Mouse (Mus musculus) liver, postnatal 0 days (tissue): ENCODE results near the gene Taar4. TPM values are rescaled to one million over a fixed set of nuclear protein-coding genes. Genes with fewer than 3 reads are reported as not detected.

Source experiments
- ATAC-seq: fragments of 200-750 bp; cut with Nextera tagmentation; 2 replicates; pipeline ENCODE4 v1.8.0; 2017; ENCODE audit warnings: mild to moderate bottlenecking, moderate library complexity
- DNase-seq: peaks from one replicate; pipeline ENCODE4 v3.0.0-alpha.2; 2016
- H3K27ac ChIP-seq: fragments of 300-500 bp; sonication (generic); 2 replicates; pipeline ENCODE4 v1.5.1; 2014; ENCODE audit warnings: antibody characterized with exemption, moderate library complexity, mild to moderate bottlenecking, low read depth
- H3K27me3 ChIP-seq: fragments of 300-500 bp; sonication (generic); 2 replicates; pipeline ENCODE4 v1.6.1; 2014; ENCODE audit warnings: low read length, control low read depth, mixed read lengths; ENCODE audit not compliant: insufficient read depth
- H3K36me3 ChIP-seq: fragments of 300-500 bp; sonication (generic); replicated peaks from 2 replicates; pipeline ENCODE4 v1.6.1; 2014; ENCODE audit warnings: mild to moderate bottlenecking, control low read depth, low read length, moderate library complexity, mixed read lengths; ENCODE audit not compliant: insufficient read depth
- H3K4me1 ChIP-seq: fragments of 300-500 bp; sonication (generic); 2 replicates; pipeline ENCODE4 v1.6.1; 2014; ENCODE audit warnings: antibody characterized with exemption, mild to moderate bottlenecking, control low read depth; ENCODE audit not compliant: insufficient read depth
- H3K4me2 ChIP-seq: fragments of 300-500 bp; sonication (generic); 2 replicates; pipeline ENCODE4 v1.6.1; 2014; ENCODE audit warnings: low read depth, mild to moderate bottlenecking, low read length, moderate library complexity, mixed read lengths
- H3K4me3 ChIP-seq: fragments of 300-500 bp; sonication (generic); 2 replicates; pipeline ENCODE4 v1.5.1; 2014; ENCODE audit warnings: low read depth, low read length
- H3K9ac ChIP-seq: fragments of 300-500 bp; sonication (generic); replicated peaks from 2 replicates; pipeline ENCODE4 v1.6.1; 2014; ENCODE audit warnings: mild to moderate bottlenecking, moderate library complexity
- H3K9me3 ChIP-seq: fragments of 300-500 bp; sonication (generic); 2 replicates; pipeline ENCODE4 v1.6.1; 2016; ENCODE audit warnings: mild to moderate bottlenecking, control low read depth, low read length, mixed read lengths
- CTCF ChIP-seq: sonication (generic); IDR thresholded peaks from 2 replicates; pipeline ENCODE4 v1.5.1; 2016; ENCODE audit warnings: antibody characterized with exemption, low read depth
- EP300 ChIP-seq: IDR thresholded peaks from 2 replicates; pipeline ENCODE4 v1.6.1; 2016; ENCODE audit warnings: antibody characterized with exemption, low read depth, mild to moderate bottlenecking
- WGBS: fragments of 180-500 bp; shearing (Covaris S2); extraction: QIAGEN DNeasy Blood & Tissue Kit; methylation state at CpG from one replicate; pipeline ENCODE4 v1.1.7; 2014; ENCODE audit not compliant: insufficient replicate concordance; 5-methylcytosine and 5-hydroxymethylcytosine counted together
- polyA plus RNA-seq: library from polyadenylated mRNA; unstranded; fragments of >200 nt; fragmentation: Nextera tagmentation; extraction: Ambion mirVana; gene quantifications from 2 replicates; pipeline ENCODE4 v1.2.1, GENCODE M21; 2015

The Taar4 gene
- polyA plus RNA-seq, 1 experiment from 2014 or later, result not detected

GRCm38 (mm10) chr10:23986419-23986818 is 26.1 kb downstream of the Taar4 start:
- TF ChIP-seq EP300 (no peak), CTCF (no peak)
- Histone ChIP-seq H3K27me3 (no peaks in the 10 kb centered on the region), H3K4me3 (no peak overlapping the region), H3K9ac (no peak overlapping the region), H3K27ac (no peak overlapping the region), H3K4me1 (0 out of 2 replicates have a peak, but pooled peaks cover 2% of the 10 kb centered on the region), H3K4me2 (no peak overlapping the region), H3K9me3 (no peaks in the 10 kb centered on the region), H3K36me3 (no peaks in the 10 kb centered on the region)
- DNase-seq (no peak), ATAC-seq (no peak)
- 40% methylated on average over 5 of the region's 5 CpGs for WGBS

GRCm38 (mm10) chr10:23993381-23993780 is 33.1 kb downstream of the Taar4 start, which contains the start of gene Taar7a:
TSS of gene Taar7a (minus strand) at chr10:23993481.
- 74% methylated on average over 3 of the region's 3 CpGs for WGBS
- Histone ChIP-seq H3K9me3 (no peaks in the 10 kb centered on the region), H3K27me3 (no peaks in the 10 kb centered on the region), H3K9ac (no peak within 1 kb of the TSS), H3K36me3 (no peaks in the 10 kb centered on the region), H3K27ac (no peak within 1 kb of the TSS), H3K4me1 (0 out of 2 replicates have a peak, but pooled peaks cover 1% of the 10 kb centered on the region), H3K4me2 (no peak within 1 kb of the TSS), H3K4me3 (no peak within 1 kb of the TSS)
- ATAC-seq (no peak), DNase-seq (no peak)
- TF ChIP-seq EP300 (no peak), CTCF (no peak)

GRCm38 (mm10) chr10:23999639-24000038 is 39.3 kb downstream of the Taar4 start, which contains the start of gene Taar7b:
TSS of gene Taar7b (plus strand) at chr10:23999939.
- DNase-seq, result no peak
- Histone ChIP-seq H3K9me3 (no peaks in the 10 kb centered on the region), H3K4me3 (no peak within 1 kb of the TSS), H3K4me2 (no peak within 1 kb of the TSS), H3K4me1 (no peaks in the 10 kb centered on the region), H3K9ac (no peak within 1 kb of the TSS), H3K27ac (no peak within 1 kb of the TSS), H3K27me3 (no peaks in the 10 kb centered on the region), H3K36me3 (no peaks in the 10 kb centered on the region)
- TF ChIP-seq CTCF (no peak), EP300 (no peak)
- 74% methylated on average over 1 of the region's 1 CpGs for WGBS
- ATAC-seq, result no peak

DNA sequence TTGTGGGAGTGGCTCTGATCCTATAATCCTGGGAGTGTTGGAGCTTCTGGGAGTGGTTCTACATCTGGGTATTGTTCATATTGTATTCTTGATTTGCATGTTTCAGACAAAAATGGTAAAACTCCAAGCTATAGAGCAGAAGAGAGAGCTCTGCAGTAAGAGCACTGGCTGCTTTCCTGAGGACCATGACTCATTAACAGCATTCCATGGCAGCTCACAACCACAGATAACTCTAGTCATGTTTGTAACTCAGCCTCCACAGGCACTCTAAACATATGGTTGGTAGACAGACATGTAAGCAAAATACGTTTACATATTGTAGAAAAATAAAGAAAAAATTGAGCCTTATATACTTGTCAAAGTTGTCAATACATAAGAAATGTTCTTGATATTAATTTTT is 46.1 kb downstream of the Taar4 start:
- no peak overlapping the region for H3K9ac ChIP-seq
- no peak for ATAC-seq
- no peak overlapping the region for H3K4me3 ChIP-seq
- no peaks in the 10 kb centered on the region for H3K27me3 ChIP-seq
- no peaks in the 10 kb centered on the region for H3K9me3 ChIP-seq
- 67% methylated on average over 1 of the region's 1 CpGs for WGBS
- H3K27ac ChIP-seq, result no peak overlapping the region
- TF ChIP-seq CTCF (no peak), EP300 (no peak)
- H3K36me3 ChIP-seq, result no peaks in the 10 kb centered on the region
- no peaks in the 10 kb centered on the region for H3K4me1 ChIP-seq
- DNase-seq, result no peak
- H3K4me2 ChIP-seq, result no peak overlapping the region

- DNase-seq (no peak), ATAC-seq (no peak)
- WGBS, result 40% methylated on average over 2 of the region's 2 CpGs
- Histone ChIP-seq H3K36me3 (no peaks in the 10 kb centered on the region), H3K9ac (no peak overlapping the region), H3K4me2 (no peak overlapping the region), H3K27ac (no peak overlapping the region), H3K4me1 (no peaks in the 10 kb centered on the region), H3K9me3 (no peaks in the 10 kb centered on the region), H3K4me3 (no peak overlapping the region), H3K27me3 (no peaks in the 10 kb centered on the region)
- TF ChIP-seq EP300 (peak; percentile 28; the same call in 1 of the 2 replicates), CTCF (no peak)
These were observed 46.7 kb downstream of the Taar4 start for GRCm38 (mm10) chr10:24007034-24007433.

DNA sequence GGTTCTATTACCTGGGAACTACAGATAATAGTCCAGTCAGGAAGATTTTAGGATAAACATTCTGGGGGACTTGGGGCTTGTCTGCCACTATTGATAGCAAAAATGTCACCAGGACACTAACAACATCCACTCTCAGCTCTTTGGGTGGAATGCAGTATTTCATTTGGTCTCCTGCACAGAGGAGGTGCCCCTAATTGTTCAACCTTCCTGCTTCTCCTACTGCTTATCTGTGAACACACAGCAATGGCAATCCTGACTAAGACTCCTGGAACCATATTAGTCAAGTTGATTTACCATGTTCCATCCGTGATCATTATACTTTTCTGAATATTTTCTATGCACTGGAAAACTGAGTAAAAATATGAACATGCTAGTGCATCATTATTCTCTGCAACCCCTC is 47.8 kb downstream of the Taar4 start:
- no peak for TF ChIP-seq CTCF
- no peak for TF ChIP-seq EP300
- Histone ChIP-seq H3K4me2 (no peak overlapping the region), H3K27me3 (no peaks in the 10 kb centered on the region), H3K27ac (no peak overlapping the region), H3K9me3 (no peaks in the 10 kb centered on the region), H3K4me1 (no peaks in the 10 kb centered on the region), H3K4me3 (no peak overlapping the region), H3K36me3 (no peaks in the 10 kb centered on the region), H3K9ac (no peak overlapping the region)
- ATAC-seq (no peak), DNase-seq (no peak)
- WGBS, result 71% methylated on average over 1 of the region's 1 CpGs

Other genes starting within 250 kb of the Taar4 start
- gene Rps12, start 173.2 kb upstream of the Taar4 start, polyA plus RNA-seq, result 145 and 149 TPM in 2 replicates
- gene Slc18b1, start 163.5 kb upstream of the Taar4 start, polyA plus RNA-seq, result 1.2 and 1.5 TPM in 2 replicates
- gene Vnn3, start 109.0 kb upstream of the Taar4 start, polyA plus RNA-seq, result 129 and 137 TPM in 2 replicates
- gene Vnn1, start 65.8 kb upstream of the Taar4 start, polyA plus RNA-seq, result 13.9 and 20.5 TPM in 2 replicates
- not detected in 2 replicates for gene Taar1, start 40.1 kb upstream of the Taar4 start, polyA plus RNA-seq
- gene Taar2, start 21.9 kb upstream of the Taar4 start, polyA plus RNA-seq, result not detected in 2 replicates
- not detected in 2 replicates for gene Taar3, start 10.9 kb upstream of the Taar4 start, polyA plus RNA-seq
- not detected in 2 replicates for gene Taar5, start 10.2 kb downstream of the Taar4 start, polyA plus RNA-seq
- gene Taar6, start 25.2 kb downstream of the Taar4 start, polyA plus RNA-seq, result not detected in 2 replicates
- gene Taar7a, start 33.0 kb downstream of the Taar4 start, polyA plus RNA-seq, result not detected in 2 replicates
- gene Taar7b, start 39.4 kb downstream of the Taar4 start, polyA plus RNA-seq, result not detected in 2 replicates
- not detected in 2 replicates for gene Taar7d, start 66.7 kb downstream of the Taar4 start, polyA plus RNA-seq
- gene Taar7e, start 77.1 kb downstream of the Taar4 start, polyA plus RNA-seq, result not detected in 2 replicates
- not detected in 2 replicates for gene Taar7f, start 89.0 kb downstream of the Taar4 start, polyA plus RNA-seq
- gene Taar8a, start 116.0 kb downstream of the Taar4 start, polyA plus RNA-seq, result not detected in 2 replicates
- gene Taar8b, start 131.8 kb downstream of the Taar4 start, polyA plus RNA-seq, result not detected in 2 replicates
- not detected in 2 replicates for gene Taar8c, start 141.4 kb downstream of the Taar4 start, polyA plus RNA-seq
- gene Taar9, start 149.0 kb downstream of the Taar4 start, polyA plus RNA-seq, result not detected in 2 replicates
- 33.7 and 35.7 TPM in 2 replicates for gene Stx7, start 188.8 kb downstream of the Taar4 start, polyA plus RNA-seq